ENCODE assay signal across 19 mouse cellular contexts in the genomic region with DNA sequence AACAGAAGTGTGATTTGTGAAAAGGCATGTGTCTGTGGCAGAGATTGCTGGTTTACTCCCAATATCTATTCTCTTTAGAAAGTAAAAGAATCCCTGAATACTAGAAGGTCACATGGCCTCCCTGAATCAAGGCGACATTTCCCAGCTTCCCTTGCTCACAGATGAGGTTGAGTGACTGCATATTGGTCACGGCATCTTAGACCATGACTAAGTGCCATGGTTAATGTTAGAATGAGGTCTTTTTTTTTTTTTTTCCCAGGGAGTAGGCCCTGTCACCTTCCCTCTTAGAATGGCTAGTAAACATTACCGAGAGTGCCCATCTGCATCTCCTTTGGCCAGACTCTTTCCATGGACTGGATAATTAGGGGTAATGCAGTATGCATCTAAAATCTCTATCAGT. TPM values are rescaled to one million over a fixed set of nuclear protein-coding genes. Genes with fewer than 3 reads are reported as not detected.
DNase-seq lines count a peak whose midpoint lies in the region; ATAC-seq lines count a peak whose summit lies in the region.
"Had no signal": no experiment of that assay in that cellular context is flagged by ENCODE, and none has a peak within 500 bp of the region (broad histone marks: within the 10 kb centered on the region; RNA-seq: fewer than 3 reads in every experiment).

No protein-coding gene starts in this region.

- H3K4me1 ChIP-seq in kidney, embryonic 15.5 days: no peaks in the 10 kb centered on the region
- peaks cover 2% of the 10 kb centered on the region; the same call in 1 of the 2 replicates for H3K4me1 ChIP-seq in midbrain, embryonic 12.5 days
- peaks cover 4% of the 10 kb centered on the region for H3K4me1 ChIP-seq in midbrain, embryonic 10.5 days
- H3K4me1 ChIP-seq in neural tube, embryonic 12.5 days: peaks cover 5% of the 10 kb centered on the region; the same call in 1 of the 2 replicates
- H3K4me1 ChIP-seq: embryonic facial prominence, embryonic 12.5 days; heart, embryonic 13.5 days had no signal

- 66% methylated on average over 3 of the region's 3 CpGs for WGBS in kidney, embryonic 15.5 days
- 57% methylated on average over 3 of the region's 3 CpGs for WGBS in midbrain, embryonic 12.5 days
- whole genome bisulfite sequencing in midbrain, embryonic 10.5 days: 73% methylated on average over 3 of the region's 3 CpGs
- WGBS in neural tube, embryonic 12.5 days: 35% methylated on average over 3 of the region's 3 CpGs

- H3K27me3 ChIP-seq in kidney, embryonic 15.5 days: no peaks in the 10 kb centered on the region
- peaks cover 27% of the 10 kb centered on the region for H3K27me3 ChIP-seq in midbrain, embryonic 12.5 days
- H3K27me3 ChIP-seq in midbrain, embryonic 10.5 days (ENCODE audit: low read depth, poor library complexity, severe bottlenecking): peaks cover 36% of the 10 kb centered on the region
- no peaks in the 10 kb centered on the region for H3K27me3 ChIP-seq in neural tube, embryonic 12.5 days (replicated peaks)
- H3K27me3 ChIP-seq: embryonic facial prominence, embryonic 12.5 days had no signal

- H3K27ac ChIP-seq in kidney, embryonic 15.5 days: no peak overlapping the region
- H3K27ac ChIP-seq in midbrain, embryonic 12.5 days (replicated peaks): no peak overlapping the region
- no peak overlapping the region for H3K27ac ChIP-seq in midbrain, embryonic 10.5 days (replicated peaks)
- H3K27ac ChIP-seq in neural tube, embryonic 12.5 days: no peak overlapping the region
- H3K27ac ChIP-seq: embryonic facial prominence, embryonic 12.5 days; forebrain, embryonic 15.5 days; heart, embryonic 13.5 days had no signal

- ATAC-seq in kidney, embryonic 15.5 days (replicated peaks; ENCODE audit: low FRiP score): 0 out of 2 replicates have a peak, but pooled peaks have one; percentile 64
- ATAC-seq in midbrain, embryonic 12.5 days (ENCODE audit: low FRiP score, low read depth): peak; percentile 80; the same call in 1 of the 2 replicates
- peak; percentile 49; the same call in 1 of the 2 replicates for ATAC-seq in neural tube, embryonic 12.5 days (ENCODE audit: low FRiP score, low read depth)
- ATAC-seq: activated CD4-positive, CD25-positive, alpha-beta regulatory T cell, adult 4 months; forebrain, embryonic 15.5 days; hindbrain, embryonic 16.5 days had no signal

- no peaks in the 10 kb centered on the region for H3K9me3 ChIP-seq in kidney, embryonic 15.5 days (replicated peaks)
- H3K9me3 ChIP-seq in midbrain, embryonic 12.5 days: no peaks in the 10 kb centered on the region
- H3K9me3 ChIP-seq in midbrain, embryonic 10.5 days (replicated peaks): no peaks in the 10 kb centered on the region
- no peaks in the 10 kb centered on the region for H3K9me3 ChIP-seq in neural tube, embryonic 12.5 days
- H3K9me3 ChIP-seq: embryonic facial prominence, embryonic 12.5 days; forebrain, embryonic 15.5 days; heart, embryonic 13.5 days had no signal

- peak; percentile 28 for DNase-seq in embryo, embryonic 11 days
- DNase-seq in embryo, embryonic 9.5 days (ENCODE audit: extremely low spot score): no peak
- DNase-seq in kidney, postnatal 25 days: no peak
- DNase-seq in midbrain, embryonic 10.5 days (ENCODE audit: low spot score): no peak
- DNase-seq in neural tube, embryonic 10.5 days (ENCODE audit: extremely low spot score, low spot score): no peak
- DNase-seq: adrenal gland, postnatal 14 days; cerebellum, adult 11-12 months; cerebellum, postnatal 25 days; gastrocnemius, postnatal 36 days; heart, adult 11 months; heart, postnatal 36 days had no signal

- H3K4me2 ChIP-seq in kidney, embryonic 15.5 days: no peak overlapping the region
- H3K4me2 ChIP-seq in midbrain, embryonic 12.5 days (replicated peaks): no peak overlapping the region
- no peak overlapping the region for H3K4me2 ChIP-seq in neural tube, embryonic 12.5 days (replicated peaks)
- H3K4me2 ChIP-seq: embryonic facial prominence, embryonic 12.5 days; forebrain, embryonic 15.5 days; heart, embryonic 13.5 days had no signal

- no peak overlapping the region for H3K9ac ChIP-seq in kidney, embryonic 15.5 days
- no peak overlapping the region for H3K9ac ChIP-seq in midbrain, embryonic 12.5 days (replicated peaks)
- no peak overlapping the region for H3K9ac ChIP-seq in neural tube, embryonic 12.5 days
- H3K9ac ChIP-seq: embryonic facial prominence, embryonic 12.5 days; forebrain, embryonic 15.5 days; heart, embryonic 13.5 days had no signal

- no peaks in the 10 kb centered on the region for H3K36me3 ChIP-seq in kidney, embryonic 15.5 days
- H3K36me3 ChIP-seq in midbrain, embryonic 12.5 days: no peaks in the 10 kb centered on the region
- no peaks in the 10 kb centered on the region for H3K36me3 ChIP-seq in midbrain, embryonic 10.5 days
- no peaks in the 10 kb centered on the region for H3K36me3 ChIP-seq in neural tube, embryonic 12.5 days
- H3K36me3 ChIP-seq: embryonic facial prominence, embryonic 12.5 days; forebrain, embryonic 15.5 days; heart, embryonic 13.5 days had no signal

- H3K4me3 ChIP-seq in kidney, embryonic 15.5 days (replicated peaks): no peak overlapping the region
- no peak overlapping the region for H3K4me3 ChIP-seq in midbrain, embryonic 12.5 days
- H3K4me3 ChIP-seq in midbrain, embryonic 10.5 days: no peak overlapping the region
- H3K4me3 ChIP-seq in neural tube, embryonic 12.5 days: no peak overlapping the region
- H3K4me3 ChIP-seq: embryonic facial prominence, embryonic 12.5 days; forebrain, embryonic 15.5 days; heart, embryonic 13.5 days had no signal

RNA-seq across cellular contexts. Expression of gene Pax6, which starts 41.8 kb away (rescaled TPM):
- polyA plus RNA-seq in kidney, embryonic 15.5 days (2015; fragmentation: Nextera tagmentation; extraction: Ambion mirVana): 0.18 and 0.19 TPM in 2 replicates
- 21.5 and 74.8 TPM in 2 replicates for polyA plus RNA-seq in midbrain, embryonic 12.5 days (2016; fragmentation: Nextera tagmentation; extraction: Ambion mirVana)
- 39.0 and 40.1 TPM in 2 replicates for polyA plus RNA-seq in midbrain, embryonic 10.5 days (2016; fragmentation: Nextera tagmentation; extraction: Ambion mirVana)
- 23.8 and 25.7 TPM in 2 replicates for polyA plus RNA-seq in neural tube, embryonic 12.5 days (2016; fragmentation: Nextera tagmentation; extraction: Ambion mirVana)

Comparison
In these comparisons a context has a peak if more than half of its experiments do, and no peak if none do; other contexts are left out.
1. RNA of gene Pax6, which starts 41.8 kb away (polyA plus RNA-seq): 39.0 to 40.1 TPM in midbrain, embryonic 10.5 days, 23.8 to 25.7 TPM in neural tube, embryonic 12.5 days and 21.5 to 74.8 TPM in midbrain, embryonic 12.5 days; 0.18 to 0.19 TPM in kidney, embryonic 15.5 days; every median in the first group is over 10 times any median in the second.
2. Peak in every context shown above with its lines, with median percentiles within 50 percentile points of each other: ATAC-seq.